Mouse (Mus musculus) naive thymus-derived CD4-positive, alpha-beta T cell, adult 5 months (primary cell): Measurements from ENCODE around the gene Marcksl1. TPM values are rescaled to one million over a fixed set of nuclear protein-coding genes. Genes with fewer than 3 reads are reported as not detected.

Experiments used
- polyA plus RNA-seq: library from polyadenylated mRNA; unstranded; fragments of 100-300 nt; shearing (Covaris generic); gene quantifications from one replicate; pipeline ENCODE4 v1.2.1, GENCODE M21; 2017

Gene Marcksl1
- polyA plus RNA-seq, result 10.7 TPM

GRCm38 (mm10) chr4:129513086-129513767 lies at the start of gene Marcksl1:
Gene Marcksl1 (plus strand): TSS chr4:129513581.

GRCm38 (mm10) chr4:129490972-129491880 lies 22.2 kb upstream of the Marcksl1 start, which contains the start of the genes Tssk3 and Fam229a:
Gene Tssk3 (minus strand): TSS chr4:129491022.
Gene Fam229a (plus strand): TSS chr4:129491190.

GRCm38 (mm10) chr4:129542592-129543141 lies 29.3 kb downstream of the Marcksl1 start, which contains the start of gene Hdac1:
Gene Hdac1 (minus strand): TSS chr4:129542713.

Other genes starting within 250 kb of the Marcksl1 start
- gene Sync, start 226.0 kb upstream of the Marcksl1 start, polyA plus RNA-seq, result 0.30 TPM
- 292 TPM for gene Rbbp4, start 178.2 kb upstream of the Marcksl1 start, polyA plus RNA-seq
- 23.5 TPM for gene Zbtb8os, start 177.9 kb upstream of the Marcksl1 start, polyA plus RNA-seq
- gene Zbtb8a, start 135.5 kb upstream of the Marcksl1 start, polyA plus RNA-seq, result 5.2 TPM
- gene Zbtb8b, start 72.7 kb upstream of the Marcksl1 start, polyA plus RNA-seq, result not detected
- gene Bsdc1, start 52.0 kb upstream of the Marcksl1 start, polyA plus RNA-seq, result 86.3 TPM
- gene Tssk3, start 22.6 kb upstream of the Marcksl1 start, polyA plus RNA-seq, result not detected
- not detected for gene Fam229a, start 22.4 kb upstream of the Marcksl1 start, polyA plus RNA-seq
- gene Hdac1, start 29.1 kb downstream of the Marcksl1 start, polyA plus RNA-seq, result 174 TPM
- 1,237 TPM for gene Lck, start 60.1 kb downstream of the Marcksl1 start, polyA plus RNA-seq
- gene Fam167b, start 65.0 kb downstream of the Marcksl1 start, polyA plus RNA-seq, result 0.50 TPM
- gene Eif3i, start 87.1 kb downstream of the Marcksl1 start, polyA plus RNA-seq, result 167 TPM
- 203 TPM for gene Tmem234, start 87.1 kb downstream of the Marcksl1 start, polyA plus RNA-seq
- 5.6 TPM for gene Dcdc2b, start 100.7 kb downstream of the Marcksl1 start, polyA plus RNA-seq
- gene Iqcc, start 105.5 kb downstream of the Marcksl1 start, polyA plus RNA-seq, result 22.1 TPM
- 11.5 TPM for gene Ccdc28b, start 110.4 kb downstream of the Marcksl1 start, polyA plus RNA-seq
- gene Txlna, start 127.5 kb downstream of the Marcksl1 start, polyA plus RNA-seq, result 73.9 TPM
- gene Kpna6, start 159.2 kb downstream of the Marcksl1 start, polyA plus RNA-seq, result 22.9 TPM
- 16.5 TPM for gene Tmem39b, start 183.3 kb downstream of the Marcksl1 start, polyA plus RNA-seq
- gene Khdrbs1, start 228.7 kb downstream of the Marcksl1 start, polyA plus RNA-seq, result 146 TPM